Mouse (Mus musculus) MEL (cell line): ENCODE measurements around the gene Gm10354. TPM values are rescaled to one million over a fixed set of nuclear protein-coding genes. Genes with fewer than 3 reads are reported as not detected.
"Not testable (repeated sequence)": the region's sequence is repeated elsewhere in the genome, so short reads cannot be mapped to it uniquely, and the experiment has no call there.

Experiments used
- DNase-seq: peaks from one replicate; pipeline ENCODE4 v3.0.0; 2011; ENCODE audit warnings: low read depth, low spot score
- H3K27ac ChIP-seq: 2 replicates; pipeline ENCODE4 v1.5.1; 2012; ENCODE audit warnings: low read depth, mild to moderate bottlenecking, control low read depth, low read length, moderate library complexity; ENCODE audit not compliant: control insufficient read depth
- H3K27me3 ChIP-seq, 2 experiments: fragments of 150-350 bp in 1 of 2; sonication (generic) in 1 of 2; 2 replicates each; pipeline ENCODE4 v1.6.1; 2012; ENCODE audit warnings: low read length in 2 of 2, mild to moderate bottlenecking in 2 of 2, improper control_type of control experiment in 1 of 2, moderate library complexity in 1 of 2; ENCODE audit not compliant: insufficient read depth in 2 of 2, control insufficient read depth in 1 of 2
- H3K36me3 ChIP-seq, 2 experiments: 2 replicates each; pipeline ENCODE4 v1.6.1; 2012 to 2014; ENCODE audit warnings: low read length in 2 of 2, improper control_type of control experiment in 1 of 2, inconsistent platforms in 1 of 2, mild to moderate bottlenecking in 1 of 2; ENCODE audit not compliant: insufficient read depth in 2 of 2, control insufficient read depth in 1 of 2
- H3K4me1 ChIP-seq, 2 experiments: fragments of 150-350 bp in 1 of 2; sonication (generic) in 1 of 2; 2 replicates each; pipeline ENCODE4 v1.6.1; 2012; ENCODE audit warnings: low read length in 2 of 2, improper control_type of control experiment in 1 of 2, mild to moderate bottlenecking in 1 of 2; ENCODE audit not compliant: insufficient read depth in 2 of 2, control insufficient read depth in 1 of 2
- H3K4me3 ChIP-seq, 2 experiments: fragments of 150-350 bp in 1 of 2; sonication (generic) in 1 of 2; 2 replicates each; pipeline ENCODE4 v1.5.1; 2012; ENCODE audit warnings: low read depth in 2 of 2, low read length in 2 of 2, mild to moderate bottlenecking in 2 of 2, moderate library complexity in 2 of 2, control low read depth in 1 of 2, improper control_type of control experiment in 1 of 2; ENCODE audit not compliant: control insufficient read depth in 1 of 2, insufficient read depth in 1 of 2
- H3K79me2 ChIP-seq: 2 replicates; pipeline ENCODE4 v1.6.1; 2012; ENCODE audit warnings: mild to moderate bottlenecking, low read length, moderate library complexity; ENCODE audit not compliant: control insufficient read depth, poor library complexity, insufficient read depth
- H3K9ac ChIP-seq: 2 replicates; pipeline ENCODE4 v1.6.1; 2012; ENCODE audit warnings: low read depth, mild to moderate bottlenecking, control low read depth, low read length, moderate library complexity; ENCODE audit not compliant: control insufficient read depth, poor library complexity, severe bottlenecking
- H3K9me3 ChIP-seq: fragments of 150-350 bp; sonication (generic); replicated peaks from 2 replicates; pipeline ENCODE4 v1.6.1; 2012; ENCODE audit warnings: mild to moderate bottlenecking, low read length, improper control_type of control experiment, moderate library complexity; ENCODE audit not compliant: insufficient read depth
- polyA plus RNA-seq, 2 experiments: library from polyadenylated mRNA; stranded (reverse) in 1 of 2; unstranded in 1 of 2; fragments of >175 nt in 1 of 2; fragments of >200 nt in 1 of 2; gene quantifications; 2 replicates each; pipeline versions ENCODE4 v1.2.1 to v1.2.4; 2012; ENCODE audit warnings: low replicate concordance in 2 of 2, low read depth in 1 of 2; ENCODE audit not compliant: insufficient read length in 2 of 2, insufficient read depth in 1 of 2, missing spikeins in 1 of 2
- total RNA-seq: library from RNA; depleted of rRNA; stranded (reverse); fragments of 300-350 nt; gene quantifications from 2 replicates; pipeline ENCODE4 v1.2.3, GENCODE M21; 2012

Gene Gm10354
- total and polyA plus RNA-seq, 3 experiments: not detected

- not testable (repeated sequence) for H3K27me3 ChIP-seq, H3K4me3 ChIP-seq, H3K9me3 ChIP-seq, H3K4me1 ChIP-seq, H3K79me2 ChIP-seq, H3K9ac ChIP-seq, H3K27ac ChIP-seq, DNase-seq, H3K36me3 ChIP-seq
Observed at GRCm38 (mm10) chr5:14955928-14956706, 22.6 kb downstream of the Gm10354 start.

DNA sequence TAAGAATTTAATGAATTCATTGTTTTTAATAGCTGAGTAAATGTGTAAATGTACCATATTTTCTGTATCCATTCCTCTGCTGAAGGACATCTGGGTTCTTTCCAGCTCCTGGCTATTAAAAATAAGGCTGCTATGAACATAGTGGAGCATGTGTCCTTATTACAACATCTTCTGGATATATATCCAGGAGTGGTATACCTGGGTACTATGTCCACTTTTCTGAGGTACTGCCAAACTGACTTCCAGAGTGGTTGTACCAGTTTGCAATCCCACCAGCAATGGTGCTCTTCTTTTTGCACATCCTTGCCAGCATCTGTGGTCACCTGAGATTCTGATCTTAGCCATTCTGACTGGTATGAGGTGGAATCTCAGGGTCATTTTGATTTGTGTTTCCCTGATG lies 25.1 kb downstream of the Gm10354 start:
- not testable (repeated sequence) for H3K9me3 ChIP-seq, H3K4me1 ChIP-seq, H3K36me3 ChIP-seq, H3K27me3 ChIP-seq, H3K4me3 ChIP-seq, DNase-seq, H3K79me2 ChIP-seq, H3K9ac ChIP-seq, H3K27ac ChIP-seq

DNA sequence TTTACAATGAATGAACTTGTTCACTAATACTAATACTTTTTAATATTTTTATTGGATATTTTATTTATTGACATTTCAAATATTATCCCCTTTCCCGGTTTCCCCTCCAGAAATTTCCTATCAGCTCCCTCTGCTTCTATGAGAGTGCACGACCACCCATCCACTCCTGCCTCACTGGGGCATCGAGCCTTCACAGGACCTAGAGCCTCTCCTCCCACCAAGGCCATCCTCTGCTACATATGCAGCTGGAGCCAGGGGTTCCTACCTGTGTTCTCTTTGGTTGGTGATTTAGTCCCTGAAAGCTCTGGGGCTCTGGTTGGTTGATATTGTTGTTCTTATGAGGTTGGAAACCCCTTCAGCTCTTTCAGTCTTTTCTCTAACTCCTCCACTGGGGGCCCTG lies 26.0 kb downstream of the Gm10354 start:
- H3K4me3 ChIP-seq, H3K27me3 ChIP-seq, H3K4me1 ChIP-seq, H3K79me2 ChIP-seq, H3K36me3 ChIP-seq, H3K9me3 ChIP-seq, H3K9ac ChIP-seq, DNase-seq, H3K27ac ChIP-seq: not testable (repeated sequence)

GRCm38 (mm10) chr5:14951822-14952221 lies 26.9 kb downstream of the Gm10354 start:
- not testable (repeated sequence) for H3K4me1 ChIP-seq, DNase-seq, H3K9ac ChIP-seq, H3K79me2 ChIP-seq, H3K9me3 ChIP-seq, H3K36me3 ChIP-seq, H3K27me3 ChIP-seq, H3K4me3 ChIP-seq, H3K27ac ChIP-seq

GRCm38 (mm10) chr5:14947482-14948198 lies 31.1 kb downstream of the Gm10354 start:
- not testable (repeated sequence) for H3K4me3 ChIP-seq, H3K27me3 ChIP-seq, H3K27ac ChIP-seq, H3K9ac ChIP-seq, H3K4me1 ChIP-seq, H3K9me3 ChIP-seq, DNase-seq, H3K79me2 ChIP-seq, H3K36me3 ChIP-seq

DNA sequence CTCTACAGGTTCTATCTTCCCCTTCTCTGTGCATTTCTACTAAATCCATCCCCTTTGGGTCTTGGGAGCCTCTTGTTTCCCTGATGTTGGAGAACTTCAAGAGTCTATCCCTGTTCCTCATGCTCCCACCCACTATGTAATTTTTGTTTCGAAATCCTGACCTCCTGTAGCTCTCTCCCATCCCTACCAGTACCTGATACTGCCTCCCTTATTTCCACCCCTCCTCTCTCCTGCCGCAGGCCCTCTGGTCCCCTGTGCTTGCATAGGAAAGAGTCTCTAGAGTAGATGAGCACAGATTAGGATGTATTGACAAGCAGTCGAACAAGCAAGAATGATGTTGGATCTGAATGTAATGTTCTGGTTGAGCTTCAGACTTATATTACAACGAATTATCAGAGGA lies 33.2 kb downstream of the Gm10354 start:
- H3K27ac ChIP-seq, H3K36me3 ChIP-seq, DNase-seq, H3K79me2 ChIP-seq, H3K9ac ChIP-seq, H3K4me3 ChIP-seq, H3K4me1 ChIP-seq, H3K27me3 ChIP-seq, H3K9me3 ChIP-seq: not testable (repeated sequence)

DNA sequence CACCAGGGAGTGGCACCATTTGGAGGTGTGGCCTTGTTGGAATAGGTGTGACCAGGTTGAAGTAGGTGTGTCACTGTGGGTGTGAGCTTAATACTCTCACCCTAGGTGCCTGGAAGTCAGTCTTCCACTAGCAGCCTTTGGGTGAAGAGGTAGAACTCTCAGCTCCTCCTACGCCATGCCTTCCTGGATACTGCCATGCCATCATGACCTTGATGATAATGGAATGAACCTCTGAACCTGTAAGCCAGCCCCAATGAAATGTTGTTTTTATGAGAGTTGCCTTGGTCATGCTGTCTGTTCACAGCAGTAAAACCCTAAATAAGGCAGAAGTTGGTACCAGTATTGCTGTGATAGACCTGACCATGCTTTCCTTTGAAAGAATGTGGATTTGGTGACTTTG lies 37.7 kb downstream of the Gm10354 start:
- not testable (repeated sequence) for H3K4me3 ChIP-seq, H3K27me3 ChIP-seq, H3K4me1 ChIP-seq, H3K36me3 ChIP-seq, H3K9me3 ChIP-seq, H3K9ac ChIP-seq, DNase-seq, H3K27ac ChIP-seq, H3K79me2 ChIP-seq
